Mouse (Mus musculus): ENCODE measurements at regions not wholly inside any gene's neighbourhood (a gene's known extent, or its start where the extent isn't known, plus 50 kb on each side); places are given as distances from the start of the nearest gene placed in this dataset.

- no peak for ATAC-seq (ENCODE audit: extremely low read depth, insufficient number of reproducible peaks, low FRiP score, poor library complexity, severe bottlenecking)
These were observed 71.2 kb downstream of the Itgb2l start for GRCm38 (mm10) chr16:96372021-96372751.

- ATAC-seq (ENCODE audit: extremely low read depth, insufficient number of reproducible peaks, low FRiP score, poor library complexity, severe bottlenecking): no peak
These were observed 72.3 kb downstream of the Itgb2l start for GRCm38 (mm10) chr16:96371117-96371516.

- peak; percentile 74 for ATAC-seq (ENCODE audit: extremely low read depth, insufficient number of reproducible peaks, low FRiP score, poor library complexity, severe bottlenecking)
These were observed 73.2 kb downstream of the Itgb2l start for GRCm38 (mm10) chr16:96370213-96370612.

All from neutrophil, adult 5-6 weeks (primary cell).